Mouse (Mus musculus) right cerebral cortex, adult 18-20 months (tissue): ENCODE measurements around the gene Gm13119.
"Not testable (repeated sequence)": the region's sequence is repeated elsewhere in the genome, so short reads cannot be mapped to it uniquely, and the experiment has no call there.

Experiments used
- DNase-seq: peaks from one replicate; pipeline ENCODE4 v3.0.0; 2022; ENCODE audit warnings: mixed read lengths

Gm13119 gene

GRCm38 (mm10) chr4:144357642-144358041, at the start of gene Gm13119:
TSS of gene Gm13119 (plus strand) at chr4:144357942.
- not testable (repeated sequence) for DNase-seq

GRCm38 (mm10) chr4:144312666-144313460, 44.9 kb upstream of the Gm13119 start:
- DNase-seq, result not testable (repeated sequence)

- not testable (repeated sequence) for DNase-seq
Observed at GRCm38 (mm10) chr4:144329949-144330348, 27.8 kb upstream of the Gm13119 start, which contains the start of gene Gm13128. TSS of gene Gm13128 (plus strand) at chr4:144330249.

- not testable (repeated sequence) for DNase-seq
Observed at GRCm38 (mm10) chr4:144335856-144336255, 21.9 kb upstream of the Gm13119 start.

- no peak for DNase-seq
Observed at GRCm38 (mm10) chr4:144377911-144378310, 20.2 kb downstream of the Gm13119 start, which contains the start of gene Pramef20. TSS of gene Pramef20 (minus strand) at chr4:144377933.

- DNase-seq, result no peak
Observed at GRCm38 (mm10) chr4:144396316-144396715, 38.6 kb downstream of the Gm13119 start.

GRCm38 (mm10) chr4:144402712-144403111, 45.0 kb downstream of the Gm13119 start:
- no peak for DNase-seq

GRCm38 (mm10) chr4:144404456-144405086, 46.8 kb downstream of the Gm13119 start:
- no peak for DNase-seq

GRCm38 (mm10) chr4:144406261-144406660, 48.5 kb downstream of the Gm13119 start:
- DNase-seq, result no peak

- no peak for DNase-seq
Observed at GRCm38 (mm10) chr4:144408290-144408689, 50.5 kb downstream of the Gm13119 start, which contains the start of gene Pramef12. TSS of gene Pramef12 (minus strand) at chr4:144408464.
